Mouse (Mus musculus): ENCODE data around the gene Rhof.

DNA sequence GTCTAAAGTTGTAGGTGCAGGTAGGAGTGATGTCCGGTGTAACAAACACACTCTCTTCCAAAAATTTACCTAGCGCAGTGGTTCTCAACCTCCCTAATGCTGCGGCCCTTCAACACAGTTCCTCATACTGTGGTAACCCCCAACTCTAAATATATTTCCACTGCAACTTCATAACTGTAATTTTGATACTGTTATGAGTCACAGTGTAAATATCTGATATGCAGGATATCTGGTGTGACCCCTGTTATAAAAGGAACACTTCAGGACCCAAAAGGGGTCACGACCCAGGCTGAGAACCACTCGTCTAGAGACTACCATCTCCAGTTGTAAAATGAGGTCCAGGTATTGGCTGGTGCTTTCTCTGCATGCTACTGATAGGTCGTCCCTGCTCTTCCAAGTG is 7.4 kb downstream of the Rhof start:
- TF ChIP-seq USF1 (IDR thresholded peaks at IDR 0.05; ENCODE audit: low read depth), result no peak
- no peak for TF ChIP-seq POLR2A (IDR thresholded peaks at IDR 0.05; ENCODE audit: insufficient read length, low read depth)
- TF ChIP-seq E2F4 (IDR thresholded peaks at IDR 0.05; ENCODE audit: insufficient read depth), result no peak
- no peak for TF ChIP-seq MYOG (IDR thresholded peaks at IDR 0.05; ENCODE audit: control insufficient read depth in 1 of 3, insufficient read depth in 1 of 3, insufficient read length in 2 of 3, low read depth in 2 of 3)
- TF ChIP-seq SRF (IDR thresholded peaks at IDR 0.05; ENCODE audit: control insufficient read depth, insufficient read length, low read depth), result no peak
- TF ChIP-seq MYOD1 (IDR thresholded peaks at IDR 0.05; ENCODE audit: control insufficient read depth in 1 of 3, insufficient read length in 2 of 3, low read depth in 2 of 3), result no peak
- no peak for TF ChIP-seq CEBPB (IDR thresholded peaks at IDR 0.05; ENCODE audit: insufficient read depth, poor library complexity, severe bottlenecking)
- no peak for TF ChIP-seq MAX (IDR thresholded peaks at IDR 0.05; ENCODE audit: low read depth)
- TF ChIP-seq TCF3 (IDR thresholded peaks at IDR 0.05; ENCODE audit: insufficient read length, low read depth), result no peak
- no peak for TF ChIP-seq TCF12 (IDR thresholded peaks at IDR 0.05; ENCODE audit: insufficient read depth, poor library complexity, severe bottlenecking)
- peak; percentile 18 for TF ChIP-seq POLR2AphosphoS2 (IDR thresholded peaks at IDR 0.05; ENCODE audit: insufficient read length, low read depth)
- no peak for TF ChIP-seq REST (IDR thresholded peaks at IDR 0.05; ENCODE audit: insufficient read depth, insufficient read length)

Data from myocyte (in vitro differentiated cells).